Mouse (Mus musculus) heart, postnatal 14 days (tissue): Measurements from ENCODE around the gene Cdca7l. TPM values are rescaled to one million over a fixed set of nuclear protein-coding genes. Genes with fewer than 3 reads are reported as not detected.
A peak's percentile ranks its signal among the peaks of the same experiment; 100 is the strongest.
"Not testable (repeated sequence)": the region's sequence is repeated elsewhere in the genome, so short reads cannot be mapped to it uniquely, and the experiment has no call there.

Experiments
- DNase-seq, 2 experiments: peaks; one replicate each; pipeline ENCODE4 v3.0.0; 2021 to 2022
- intact Hi-C: fragments of 180-260 bp; cut with DNase I; formaldehyde crosslinking; loops from one replicate; pipeline ENCODE4 v1.15.1; 2025
- long read RNA-seq, 2 experiments: library from polyadenylated mRNA; stranded (forward); transcript quantifications; one replicate each; pipeline ENCODE4 v2.0.0; 2021
- total RNA-seq, 2 experiments: library from RNA; stranded (reverse); gene quantifications; 2 replicates each; pipeline ENCODE4 v1.2.3; 2021

Gene Cdca7l
- 1 to 10 TPM in 1 of 2 experiments, under 1 TPM in 1; 0.76 to 1.0 TPM for total RNA-seq
- long read RNA-seq, experiment 1, transcript Cdca7l-201 (10 exons, 2,957 nt), result major isoform, 5 of 5 reads
- long read RNA-seq, experiment 1, partial matches to known transcripts, result 0 of 5 reads
- long read RNA-seq, experiment 1, other reads (novel, unspliced or antisense), result 0 of 5 reads
- long read RNA-seq, experiment 2, partial matches to known transcripts, result 0 of 1 reads
- long read RNA-seq, experiment 2, other reads (novel, unspliced or antisense), result 1 of 1 reads

- DNase-seq, intact Hi-C loops: not testable (repeated sequence)
Measured at GRCm38 (mm10) chr12:117803989-117804388, at the start of gene Cdca7l. Gene Cdca7l (plus strand): TSS chr12:117804289.

- DNase-seq, result peak in 1 of 2 experiments; percentile 45
Measured at GRCm38 (mm10) chr12:117756010-117756409, 48.1 kb upstream of the Cdca7l start.

GRCm38 (mm10) chr12:117760373-117760772, 43.7 kb upstream of the Cdca7l start:
- intact Hi-C loops, result loop anchor here (5.0 kb wide), 1 partner anchor 98 kb away; no protein-coding TSS in a partner anchor
- DNase-seq, result no peak

More at GRCm38 (mm10) chr12:117756010-117756409, 48.1 kb upstream of the Cdca7l start:
- intact Hi-C loops, result no loop called here

- intact Hi-C loops, result loop anchor here (5.0 kb wide), 1 partner anchor 99 kb away; no protein-coding TSS in a partner anchor
Measured at GRCm38 (mm10) chr12:117760846-117761245, 43.2 kb upstream of the Cdca7l start.

GRCm38 (mm10) chr12:117761698-117762097, 42.4 kb upstream of the Cdca7l start:
- intact Hi-C loops, result loop anchor here (5.0 kb wide), 1 partner anchor 99 kb away; no protein-coding TSS in a partner anchor
- peak in 1 of 2 experiments; percentile 32 for DNase-seq

More at GRCm38 (mm10) chr12:117760846-117761245, 43.2 kb upstream of the Cdca7l start:
- DNase-seq, result no peak

- intact Hi-C loops, result loop anchor here (5.0 kb wide), 1 partner anchor 101 kb away; no protein-coding TSS in a partner anchor
- peak; percentile 32 to 38 for DNase-seq
Measured at GRCm38 (mm10) chr12:117763247-117763646, 40.8 kb upstream of the Cdca7l start.

GRCm38 (mm10) chr12:117764839-117765238, 39.2 kb upstream of the Cdca7l start:
- intact Hi-C loops, result loop anchor here (1.0 to 5.0 kb wide), 6 partner anchors 103 to 378 kb away; no protein-coding TSS in a partner anchor
- DNase-seq, result peak; percentile 64 to 84

- intact Hi-C loops, result loop anchor here (1.0 to 5.0 kb wide), 3 partner anchors 232 to 382 kb away; no protein-coding TSS in a partner anchor
- peak; percentile 78 to 85 for DNase-seq
Measured at GRCm38 (mm10) chr12:117769113-117769512, 35.0 kb upstream of the Cdca7l start.

GRCm38 (mm10) chr12:117770211-117770610, 33.9 kb upstream of the Cdca7l start:
- intact Hi-C loops, result loop anchor here (5.0 kb wide), 1 partner anchor 82 kb away; no protein-coding TSS in a partner anchor

GRCm38 (mm10) chr12:117771156-117771555, 32.9 kb upstream of the Cdca7l start:
- no peak for DNase-seq

More at GRCm38 (mm10) chr12:117770211-117770610, 33.9 kb upstream of the Cdca7l start:
- DNase-seq, result no peak

GRCm38 (mm10) chr12:117772638-117773037, 31.5 kb upstream of the Cdca7l start:
- peak; percentile 45 to 75 for DNase-seq
- intact Hi-C loops, result loop anchor here (5.0 kb wide), 1 partner anchor 80 kb away; no protein-coding TSS in a partner anchor

More at GRCm38 (mm10) chr12:117771156-117771555, 32.9 kb upstream of the Cdca7l start:
- intact Hi-C loops, result loop anchor here (5.0 kb wide), 1 partner anchor 81 kb away; no protein-coding TSS in a partner anchor

GRCm38 (mm10) chr12:117776841-117777240, 27.2 kb upstream of the Cdca7l start:
- intact Hi-C loops, result no loop called here
- DNase-seq, result no peak

GRCm38 (mm10) chr12:117781360-117781759, 22.7 kb upstream of the Cdca7l start:
- DNase-seq, result no peak
- intact Hi-C loops, result no loop called here

GRCm38 (mm10) chr12:117783426-117783825, 20.7 kb upstream of the Cdca7l start:
- no peak for DNase-seq
- intact Hi-C loops, result no loop called here

- DNase-seq, result no peak
- intact Hi-C loops, result no loop called here
Measured at GRCm38 (mm10) chr12:117786621-117787020, 17.5 kb upstream of the Cdca7l start.

GRCm38 (mm10) chr12:117788513-117789011, 15.5 kb upstream of the Cdca7l start:
- no peak for DNase-seq
- intact Hi-C loops, result no loop called here

- intact Hi-C loops, result no loop called here
- no peak for DNase-seq
Measured at GRCm38 (mm10) chr12:117789017-117789416, 15.1 kb upstream of the Cdca7l start.

- DNase-seq, result no peak
- intact Hi-C loops, result no loop called here
Measured at GRCm38 (mm10) chr12:117795303-117795702, 8.8 kb upstream of the Cdca7l start.

GRCm38 (mm10) chr12:117805576-117805975, 1.5 kb downstream of the Cdca7l start:
- DNase-seq, result no peak
- intact Hi-C loops, result no loop called here

- no peak for DNase-seq
- intact Hi-C loops, result no loop called here
Measured at GRCm38 (mm10) chr12:117806007-117806451, 1.9 kb downstream of the Cdca7l start.

GRCm38 (mm10) chr12:117806470-117806869, 2.4 kb downstream of the Cdca7l start:
- no peak for DNase-seq
- intact Hi-C loops, result no loop called here
